1 mouse cellular context compared by ENCODE assay signal in genomic region chr9:21537009-21537408, GRCm38 (mm10).
A peak's percentile ranks its signal among the peaks of the same experiment; 100 is the strongest.
TF ChIP-seq lines count a peak whose summit lies in the region.

No protein-coding gene starts in this region.

TF ChIP-seq in myocyte, 11 proteins besides CTCF, POLR2A, EP300 and RAD21:
- TF ChIP-seq MYOG (IDR thresholded peaks at IDR 0.05; ENCODE audit: control insufficient read depth in 1 of 3, insufficient read depth in 1 of 3, insufficient read length in 2 of 3, low read depth in 2 of 3): peak in 2 of 3 experiments; percentile 55 to 63
- TF ChIP-seq TCF12 (IDR thresholded peaks at IDR 0.05; ENCODE audit: insufficient read depth, poor library complexity, severe bottlenecking): no peak
- TF ChIP-seq MYOD1 (IDR thresholded peaks at IDR 0.05; ENCODE audit: control insufficient read depth in 1 of 3, insufficient read length in 2 of 3, low read depth in 2 of 3): peak in 2 of 3 experiments; percentile 46 to 63
- no peak for TF ChIP-seq SRF (IDR thresholded peaks at IDR 0.05; ENCODE audit: control insufficient read depth, insufficient read length, low read depth)
